In the genomic region with DNA sequence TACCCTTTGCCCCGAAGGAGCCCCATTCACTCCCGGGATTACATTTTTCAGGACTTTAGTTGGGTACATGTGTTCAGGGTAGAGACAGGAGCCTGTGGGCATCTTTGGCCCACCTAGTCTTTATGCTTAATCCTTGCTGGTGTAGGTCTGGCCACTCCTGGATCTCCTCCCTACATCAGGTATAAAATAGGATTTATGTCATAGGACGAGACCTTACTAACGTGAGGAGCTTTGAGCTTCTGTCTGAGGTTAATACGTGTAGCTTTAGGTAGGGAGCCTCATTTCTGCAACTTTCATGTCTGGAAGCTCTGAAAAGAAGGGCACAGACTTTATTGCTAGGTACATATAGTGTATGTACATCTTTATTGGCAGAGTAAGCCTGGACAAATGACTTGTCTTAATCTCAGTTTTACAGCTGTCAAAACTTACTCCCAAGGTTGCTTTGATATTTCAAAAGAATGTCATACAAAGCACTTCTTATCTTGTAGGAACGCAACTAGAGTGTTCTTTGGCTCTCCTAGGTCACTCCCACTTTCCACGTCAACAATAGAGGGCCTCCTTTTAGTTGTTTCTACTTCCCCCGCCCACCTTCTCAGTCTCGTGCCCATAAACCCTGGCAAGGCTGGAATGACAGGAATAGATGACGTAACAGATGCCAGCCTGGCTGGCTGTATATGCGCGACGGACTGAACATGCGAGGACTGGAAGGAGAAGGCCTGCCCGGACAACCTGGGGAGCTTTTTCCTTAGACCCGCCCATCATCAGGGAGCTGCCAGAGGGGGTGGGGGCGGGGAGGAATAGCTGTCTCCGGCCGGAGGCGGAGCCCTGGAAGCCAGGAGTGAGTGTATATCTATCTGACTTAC, we compare ENCODE assay signal across 8 mouse cellular contexts. TPM values are rescaled to one million over a fixed set of nuclear protein-coding genes. Genes with fewer than 3 reads are reported as not detected.
DNase-seq lines count a peak whose midpoint lies in the region; ATAC-seq lines count a peak whose summit lies in the region.

No protein-coding gene starts in this region.

- peak; percentile 88 to 97 for DNase-seq in adrenal gland, adult (ENCODE audit: inconsistent age in 2 of 2, low spot score in 1 of 2)
- peak; percentile 74 for DNase-seq in embryo, embryonic 10 days (ENCODE audit: low spot score)
- DNase-seq in gastrocnemius, postnatal 25 days, result peak; percentile 71
- peak; percentile 13 to 33 for DNase-seq in left cerebral cortex, adult 8-10 months (ENCODE audit: low spot score in 2 of 2)
- peak; percentile 13 for DNase-seq in right cerebral cortex, postnatal 14 days
- peak; percentile 71 to 75 for DNase-seq in urinary bladder, postnatal 4 days (ENCODE audit: low spot score in 2 of 2)

- peak; percentile 38 for ATAC-seq in inflammation-experienced regulatory T-cells, adult 6 months
- peak; percentile 50 for ATAC-seq in megakaryocyte, adult 5-6 weeks (ENCODE audit: poor library complexity, severe bottlenecking)

RNA-seq across cellular contexts. Expression of gene Ormdl3, which starts 0.7 kb away (rescaled TPM):
- total RNA-seq in gastrocnemius, postnatal 25 days (2021), result 10 to 100 TPM; 19.9 to 28.2 TPM
- 10 to 100 TPM; 23.6 to 31.0 (median 30.7) TPM for polyA plus RNA-seq in inflammation-experienced regulatory T-cells, adult 6 months (2017; shearing (Covaris generic))
- total RNA-seq in left cerebral cortex, adult 8-10 months (2022), result 10 to 100 TPM; 43.6 to 47.0 (median 45.1) TPM
- total RNA-seq in megakaryocyte, adult 5-6 weeks (2015), result 5.1 and 7.8 TPM in 2 replicates
- 6.3 and 8.8 TPM in 2 replicates for total RNA-seq in megakaryocyte, adult 5-6 weeks (2017)

RNA-seq across cellular contexts. Expression of gene Lrrc3c, which starts 10.2 kb away (rescaled TPM):
- not detected for total RNA-seq in gastrocnemius, postnatal 25 days (2021)
- not detected for polyA plus RNA-seq in inflammation-experienced regulatory T-cells, adult 6 months (2017; shearing (Covaris generic))
- total RNA-seq in left cerebral cortex, adult 8-10 months (2022), result not detected
- not detected in 2 replicates for total RNA-seq in megakaryocyte, adult 5-6 weeks (2015)
- total RNA-seq in megakaryocyte, adult 5-6 weeks (2017), result not detected in 2 replicates

RNA-seq across cellular contexts. Expression of gene Zpbp2, which starts 37.0 kb away (rescaled TPM):
- not detected for total RNA-seq in gastrocnemius, postnatal 25 days (2021)
- polyA plus RNA-seq in inflammation-experienced regulatory T-cells, adult 6 months (2017; shearing (Covaris generic)), result 1 to 10 TPM; 3.4 to 5.0 (median 4.3) TPM
- total RNA-seq in left cerebral cortex, adult 8-10 months (2022), result not detected
- 0.34 and 5.4 TPM in 2 replicates for total RNA-seq in megakaryocyte, adult 5-6 weeks (2015)
- total RNA-seq in megakaryocyte, adult 5-6 weeks (2017), result 0.81 TPM in 1 of 2 replicates, not detected in the other

RNA-seq across cellular contexts. Expression of gene Gm12355, which starts 37.5 kb away (rescaled TPM):
- total RNA-seq in gastrocnemius, postnatal 25 days (2021), result 1 to 10 TPM; 3.1 to 6.4 TPM
- polyA plus RNA-seq in inflammation-experienced regulatory T-cells, adult 6 months (2017; shearing (Covaris generic)), result 10 to 100 TPM in 2 of 3 experiments, 1 to 10 TPM in 1; 1.3 to 14.8 (median 10.7) TPM
- total RNA-seq in left cerebral cortex, adult 8-10 months (2022), result 10 to 100 TPM; 11.8 to 14.5 (median 13.1) TPM
- 5.5 and 7.0 TPM in 2 replicates for total RNA-seq in megakaryocyte, adult 5-6 weeks (2015)
- 1.8 and 3.3 TPM in 2 replicates for total RNA-seq in megakaryocyte, adult 5-6 weeks (2017)

RNA-seq across cellular contexts. Expression of gene Gsdma3, which starts 38.2 kb away (rescaled TPM):
- 1 to 10 TPM; 1.3 to 2.4 TPM for total RNA-seq in gastrocnemius, postnatal 25 days (2021)
- not detected for polyA plus RNA-seq in inflammation-experienced regulatory T-cells, adult 6 months (2017; shearing (Covaris generic))
- total RNA-seq in left cerebral cortex, adult 8-10 months (2022), result under 1 TPM in 2 of 4 experiments, not detected in 2; 0.23 TPM
- not detected in 2 replicates for total RNA-seq in megakaryocyte, adult 5-6 weeks (2015)
- total RNA-seq in megakaryocyte, adult 5-6 weeks (2017), result not detected in 2 replicates

Comparison
In these comparisons a context has a peak if more than half of its experiments do, and no peak if none do; other contexts are left out.
1. Peak in every context shown above with its lines: DNase-seq and ATAC-seq.
2. DNase-seq: peak in every context shown above with its lines; median percentile 92 in adrenal gland, adult; 74 in embryo, embryonic 10 days; 73 in urinary bladder, postnatal 4 days; 71 in gastrocnemius, postnatal 25 days; 23 in left cerebral cortex, adult 8-10 months; 13 in right cerebral cortex, postnatal 14 days.